Mouse (Mus musculus) neural tube, embryonic 11.5 days (tissue): Measurements from ENCODE around the gene Ptpro. TPM values are rescaled to one million over a fixed set of nuclear protein-coding genes. Genes with fewer than 3 reads are reported as not detected.

Experiments
- ATAC-seq: fragments of 200-750 bp; cut with Nextera tagmentation; 2 replicates; pipeline ENCODE4 v1.8.0; 2017; ENCODE audit warnings: moderate number of reproducible peaks, mild to moderate bottlenecking, moderate TSS enrichment, moderate library complexity; ENCODE audit not compliant: insufficient read depth, low FRiP score, low TSS enrichment
- DNase-seq: peaks from one replicate; pipeline ENCODE4 v3.0.0-alpha.2; 2015; ENCODE audit warnings: low spot score
- H3K27ac ChIP-seq: fragments of 300-500 bp; sonication (generic); 2 replicates; pipeline ENCODE4 v1.5.1; 2014; ENCODE audit warnings: low read depth, mild to moderate bottlenecking, low read length
- H3K27me3 ChIP-seq: fragments of 300-500 bp; sonication (generic); 2 replicates; pipeline ENCODE4 v1.6.1; 2014; ENCODE audit warnings: mild to moderate bottlenecking, low read length, mixed read lengths; ENCODE audit not compliant: control insufficient read depth, insufficient read depth
- H3K36me3 ChIP-seq: fragments of 300-500 bp; sonication (generic); 2 replicates; pipeline ENCODE4 v1.6.1; 2014; ENCODE audit warnings: mild to moderate bottlenecking, low read length, moderate library complexity, mixed read lengths; ENCODE audit not compliant: control insufficient read depth, insufficient read depth
- H3K4me1 ChIP-seq: fragments of 300-500 bp; sonication (generic); 2 replicates; pipeline ENCODE4 v1.6.1; 2014; ENCODE audit warnings: low read length, mixed read lengths; ENCODE audit not compliant: control insufficient read depth, insufficient read depth
- H3K4me2 ChIP-seq: fragments of 300-500 bp; sonication (generic); 2 replicates; pipeline ENCODE4 v1.6.1; 2014; ENCODE audit warnings: low read depth, mild to moderate bottlenecking, moderate library complexity
- H3K4me3 ChIP-seq: fragments of 300-500 bp; sonication (generic); 2 replicates; pipeline ENCODE4 v1.5.1; 2014; ENCODE audit warnings: low read depth, low read length
- H3K9ac ChIP-seq: fragments of 300-500 bp; sonication (generic); 2 replicates; pipeline ENCODE4 v1.6.1; 2014; ENCODE audit warnings: mild to moderate bottlenecking, low read length
- H3K9me3 ChIP-seq: fragments of 300-500 bp; sonication (generic); 2 replicates; pipeline ENCODE4 v1.6.1; 2016; ENCODE audit warnings: low read length; ENCODE audit not compliant: control insufficient read depth
- WGBS: fragments of 180-500 bp; shearing (Covaris S2); extraction: QIAGEN DNeasy Blood & Tissue Kit; methylation state at CpG from one replicate; pipeline ENCODE4 v1.1.7; 2014; 5-methylcytosine and 5-hydroxymethylcytosine counted together
- polyA plus RNA-seq: library from polyadenylated mRNA; unstranded; fragments of >200 nt; fragmentation: Nextera tagmentation; extraction: Ambion mirVana; gene quantifications from 2 replicates; pipeline ENCODE4 v1.2.1, GENCODE M21; 2014

The Ptpro gene
- polyA plus RNA-seq, 1 experiment from 2014 or later: 18.5 TPM

DNA sequence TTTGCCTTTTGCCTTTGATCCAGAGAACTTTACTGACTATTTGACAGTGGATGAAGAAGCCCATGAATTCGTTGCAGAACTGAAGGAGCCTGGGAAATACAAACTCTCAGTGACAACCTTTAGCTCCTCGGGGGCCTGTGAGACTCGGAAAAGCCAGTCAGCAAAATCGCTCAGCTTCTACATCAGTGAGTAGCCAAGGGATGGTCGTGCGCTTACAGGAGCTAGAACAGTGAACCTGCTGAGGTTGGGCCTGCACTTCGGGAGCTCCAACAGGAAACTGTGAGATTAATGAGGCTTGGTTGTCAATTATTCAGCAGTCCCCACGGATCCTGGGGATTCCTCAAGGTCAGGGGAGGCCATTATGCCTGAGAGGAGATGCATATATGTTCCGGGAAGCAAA is 130.4 kb downstream of the Ptpro start:
- Histone ChIP-seq H3K4me3 (no peak overlapping the region), H3K4me2 (no peak overlapping the region), H3K27ac (no peak overlapping the region), H3K4me1 (no peaks in the 10 kb centered on the region), H3K9me3 (no peaks in the 10 kb centered on the region), H3K36me3 (no peaks in the 10 kb centered on the region), H3K27me3 (no peaks in the 10 kb centered on the region), H3K9ac (no peak overlapping the region)
- DNase-seq: no peak
- WGBS: 58% methylated on average over 9 of the region's 9 CpGs
- ATAC-seq: no peak

DNA sequence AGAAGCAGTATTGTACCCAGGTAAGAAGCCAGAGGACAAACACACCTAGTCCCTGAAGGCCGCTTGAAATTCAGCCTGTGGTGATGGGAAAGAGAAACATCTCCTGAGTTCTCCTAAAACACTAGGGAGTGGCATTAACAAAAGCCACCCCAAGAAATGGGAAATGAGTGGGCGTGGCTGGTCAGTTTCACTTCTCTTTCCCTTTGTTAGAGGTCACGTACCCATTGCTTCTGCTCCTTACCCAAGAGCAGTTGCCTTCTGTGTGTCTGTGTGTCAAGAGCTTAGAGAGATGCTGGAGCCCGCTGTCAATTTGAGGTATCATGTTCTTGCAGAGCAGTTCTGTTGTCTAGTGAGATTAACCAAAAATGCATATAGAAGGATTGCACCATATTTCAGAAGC is 134.2 kb downstream of the Ptpro start:
- H3K27ac ChIP-seq: no peak overlapping the region
- H3K9me3 ChIP-seq: no peaks in the 10 kb centered on the region
- no peak for DNase-seq
- no peak for ATAC-seq
- WGBS: 87% methylated on average over 4 of the region's 4 CpGs
- H3K27me3 ChIP-seq: no peaks in the 10 kb centered on the region
- no peak overlapping the region for H3K4me3 ChIP-seq
- no peak overlapping the region for H3K4me2 ChIP-seq
- no peaks in the 10 kb centered on the region for H3K4me1 ChIP-seq
- H3K9ac ChIP-seq: no peak overlapping the region
- H3K36me3 ChIP-seq: no peaks in the 10 kb centered on the region

DNA sequence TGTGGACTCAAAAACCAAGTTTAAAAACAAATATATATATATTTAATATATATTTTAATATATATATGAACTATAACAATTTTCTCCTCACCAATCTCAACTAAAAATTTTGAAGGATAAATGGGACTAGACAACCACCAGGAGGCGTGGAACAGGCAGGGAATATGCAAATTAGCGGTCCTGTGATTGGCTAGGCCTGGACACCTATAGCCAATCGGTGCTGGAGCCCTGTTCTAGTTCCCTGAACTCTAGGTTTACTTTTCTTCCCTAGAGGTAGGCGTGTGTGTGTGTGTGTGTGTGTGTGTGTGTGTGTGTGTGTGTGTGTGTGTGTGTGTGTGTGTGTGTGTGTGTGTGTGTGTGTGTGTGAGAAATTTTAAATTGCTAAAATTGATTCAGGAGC is 134.8 kb downstream of the Ptpro start:
- Histone ChIP-seq H3K4me1 (no peaks in the 10 kb centered on the region), H3K27ac (no peak overlapping the region), H3K9ac (no peak overlapping the region), H3K4me2 (no peak overlapping the region), H3K9me3 (no peaks in the 10 kb centered on the region), H3K36me3 (no peaks in the 10 kb centered on the region), H3K4me3 (no peak overlapping the region), H3K27me3 (no peaks in the 10 kb centered on the region)
- WGBS: 54% methylated on average over 4 of the region's 4 CpGs
- DNase-seq (no peak), ATAC-seq (no peak)

DNA sequence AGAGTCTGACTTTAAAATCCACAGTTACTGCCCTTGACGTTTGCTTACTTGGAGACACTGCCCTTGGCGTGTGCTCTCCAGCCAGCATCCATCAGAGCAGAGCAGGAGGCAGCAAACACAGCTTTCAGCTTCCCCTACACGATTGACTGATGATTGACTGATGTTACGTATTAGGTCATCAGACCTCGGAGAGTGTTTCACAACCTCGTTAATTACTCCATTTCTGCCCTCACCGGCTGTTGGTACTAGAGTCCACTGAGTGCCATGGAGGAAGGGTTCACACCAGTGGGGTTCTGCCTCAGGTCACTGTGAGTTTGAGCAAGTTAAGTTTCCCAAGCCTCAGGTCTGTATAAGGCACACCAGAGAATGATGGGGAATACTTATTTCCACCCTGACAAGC is 143.0 kb downstream of the Ptpro start:
- DNase-seq: no peak
- H3K27ac ChIP-seq: no peak overlapping the region
- H3K36me3 ChIP-seq: no peaks in the 10 kb centered on the region
- no peak overlapping the region for H3K9ac ChIP-seq
- ATAC-seq: no peak
- H3K4me3 ChIP-seq: no peak overlapping the region
- 86% methylated on average over 7 of the region's 7 CpGs for WGBS
- H3K9me3 ChIP-seq: no peaks in the 10 kb centered on the region
- H3K4me2 ChIP-seq: no peak overlapping the region
- no peaks in the 10 kb centered on the region for H3K4me1 ChIP-seq
- no peaks in the 10 kb centered on the region for H3K27me3 ChIP-seq

DNA sequence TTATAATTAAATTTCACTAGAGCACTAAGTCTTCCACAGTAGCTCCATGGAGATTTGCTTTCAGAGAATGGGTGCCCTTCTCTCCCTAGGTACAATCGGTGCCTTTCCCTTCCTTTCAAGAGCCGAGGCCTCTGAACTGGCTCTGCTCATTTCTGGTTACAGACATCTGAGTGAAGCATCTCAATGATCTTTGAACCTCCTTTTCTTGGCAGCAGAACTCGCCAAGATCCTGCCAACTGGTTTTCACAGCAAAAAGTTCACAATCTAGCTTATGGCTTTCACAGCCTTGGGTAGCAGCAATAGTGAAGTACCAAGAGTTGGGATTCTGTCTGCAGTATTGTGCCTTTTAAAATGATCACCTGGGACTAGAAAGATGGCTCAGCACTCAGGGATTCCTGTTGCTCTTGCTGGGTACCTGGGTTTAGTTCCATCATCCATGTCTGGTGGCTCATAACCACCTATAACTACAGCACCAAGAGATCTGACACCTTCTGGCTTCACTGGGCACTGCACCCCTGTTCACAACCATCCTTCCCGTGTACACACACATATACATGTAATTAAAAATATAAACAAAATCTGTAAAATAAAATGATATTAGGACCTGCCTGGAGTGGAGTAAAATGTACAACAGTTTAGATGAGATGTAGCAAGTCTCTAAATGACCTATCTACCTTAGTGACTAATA is 144.1 kb downstream of the Ptpro start:
- Histone ChIP-seq H3K36me3 (no peaks in the 10 kb centered on the region), H3K27ac (no peak overlapping the region), H3K9ac (no peak overlapping the region), H3K4me3 (no peak overlapping the region), H3K9me3 (no peaks in the 10 kb centered on the region), H3K4me2 (no peak overlapping the region), H3K4me1 (no peaks in the 10 kb centered on the region), H3K27me3 (no peaks in the 10 kb centered on the region)
- no peak for DNase-seq
- 83% methylated on average over 4 of the region's 4 CpGs for whole genome bisulfite sequencing
- ATAC-seq: no peak

DNA sequence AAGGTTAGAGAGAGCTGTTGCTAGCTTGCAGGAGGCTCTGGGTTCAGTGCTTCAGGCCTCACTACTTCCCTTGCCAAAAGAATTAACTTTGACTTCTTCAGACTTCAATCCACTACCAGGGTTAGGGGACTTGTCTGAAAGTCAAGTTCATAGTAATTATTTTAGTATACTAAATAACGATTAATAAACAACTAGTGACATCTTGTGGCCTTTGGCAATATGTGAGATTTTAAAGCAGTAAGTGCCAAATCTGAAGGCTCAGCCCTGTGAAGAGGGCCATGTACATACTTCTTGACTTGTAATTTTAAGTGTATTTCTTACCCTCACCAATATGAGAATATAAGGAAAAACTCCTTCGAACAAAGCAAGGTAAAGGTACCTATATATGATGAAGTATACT is 145.2 kb downstream of the Ptpro start:
- no peaks in the 10 kb centered on the region for H3K36me3 ChIP-seq
- ATAC-seq: no peak
- DNase-seq: no peak
- no peaks in the 10 kb centered on the region for H3K9me3 ChIP-seq
- no peak overlapping the region for H3K9ac ChIP-seq
- H3K27ac ChIP-seq: no peak overlapping the region
- no peak overlapping the region for H3K4me3 ChIP-seq
- H3K4me2 ChIP-seq: no peak overlapping the region
- WGBS: 87% methylated on average over 2 of the region's 2 CpGs
- no peaks in the 10 kb centered on the region for H3K4me1 ChIP-seq
- H3K27me3 ChIP-seq: no peaks in the 10 kb centered on the region

DNA sequence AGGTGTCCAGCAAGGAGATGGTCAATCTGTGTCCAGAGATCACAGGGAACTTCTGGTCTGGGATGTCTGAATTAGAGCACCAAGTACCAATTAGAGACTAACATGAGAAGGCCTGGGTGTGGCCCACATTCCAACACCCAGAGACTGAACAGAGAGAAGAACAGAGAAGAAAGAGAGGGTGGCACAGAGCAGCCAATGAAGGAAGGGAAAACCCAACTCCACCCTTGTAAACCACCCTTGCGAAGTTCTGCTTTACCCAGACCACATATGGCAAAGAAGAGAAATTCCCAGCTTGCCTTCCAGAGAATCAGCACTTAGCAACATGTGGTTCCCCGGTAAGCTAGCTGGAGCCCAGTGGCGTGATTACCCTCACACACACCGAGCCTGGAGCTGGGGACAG is 152.1 kb downstream of the Ptpro start:
- Histone ChIP-seq H3K27ac (no peak overlapping the region), H3K36me3 (no peaks in the 10 kb centered on the region), H3K27me3 (no peaks in the 10 kb centered on the region), H3K4me3 (no peak overlapping the region), H3K9me3 (no peaks in the 10 kb centered on the region), H3K4me1 (no peaks in the 10 kb centered on the region), H3K4me2 (no peak overlapping the region), H3K9ac (no peak overlapping the region)
- no peak for ATAC-seq
- DNase-seq: no peak
- WGBS: 78% methylated on average over 4 of the region's 4 CpGs

DNA sequence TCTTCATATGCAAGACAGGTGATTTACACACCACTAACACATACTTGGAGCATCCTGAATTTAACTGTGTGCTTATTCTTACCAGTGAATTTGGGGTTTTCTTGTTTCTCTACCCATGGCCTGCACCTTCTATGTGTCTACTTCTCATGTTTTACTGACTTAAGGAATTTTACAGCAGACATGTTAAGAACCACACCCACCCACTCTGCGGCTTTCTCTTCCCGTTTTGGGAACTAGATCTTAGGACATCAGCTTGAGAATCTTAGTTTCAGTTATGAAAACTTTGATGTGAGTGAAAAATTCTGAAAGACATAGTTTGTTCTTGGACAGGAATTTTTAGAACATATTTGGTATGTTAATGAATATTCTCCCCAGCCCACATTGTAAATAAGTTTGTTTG is 153.6 kb downstream of the Ptpro start:
- Histone ChIP-seq H3K27ac (no peak overlapping the region), H3K36me3 (no peaks in the 10 kb centered on the region), H3K4me2 (no peak overlapping the region), H3K27me3 (no peaks in the 10 kb centered on the region), H3K9ac (no peak overlapping the region), H3K9me3 (no peaks in the 10 kb centered on the region), H3K4me1 (no peaks in the 10 kb centered on the region), H3K4me3 (no peak overlapping the region)
- no peak for ATAC-seq
- DNase-seq: no peak
- WGBS: 85% methylated on average over 2 of the region's 2 CpGs

DNA sequence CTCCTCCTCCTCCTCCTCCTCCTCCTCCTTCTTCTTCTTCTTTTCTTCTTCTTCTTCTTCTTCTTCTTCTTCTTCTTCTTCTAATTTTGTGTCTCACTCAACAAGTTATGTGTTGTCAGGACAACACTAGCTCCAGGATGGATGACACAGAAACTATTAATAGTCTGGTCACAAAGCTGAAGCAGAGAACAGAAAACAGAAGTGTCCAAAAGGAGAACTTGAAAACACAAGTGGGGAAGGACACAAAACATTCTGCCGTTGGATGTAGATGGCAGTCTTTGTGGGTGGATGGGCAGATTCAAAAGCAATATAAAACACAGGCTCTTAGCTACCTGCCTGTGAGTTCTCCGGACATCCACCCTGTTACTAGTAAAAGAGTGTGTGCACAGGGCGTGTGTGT is 158.4 kb downstream of the Ptpro start:
- no peak for ATAC-seq
- H3K27ac ChIP-seq: no peak overlapping the region

More for the DNA sequence above, 158.4 kb downstream of the Ptpro start:
- Histone ChIP-seq H3K9me3 (no peaks in the 10 kb centered on the region), H3K4me1 (no peaks in the 10 kb centered on the region), H3K4me2 (no peak overlapping the region), H3K27me3 (no peaks in the 10 kb centered on the region), H3K4me3 (no peak overlapping the region), H3K9ac (no peak overlapping the region), H3K36me3 (no peaks in the 10 kb centered on the region)
- WGBS: 80% methylated on average over 3 of the region's 3 CpGs
- no peak for DNase-seq
